Mouse (Mus musculus) heart, embryonic 10.5 days (tissue): ENCODE measurements at regions not wholly inside any gene's neighbourhood (a gene's known extent, or its start where the extent isn't known, plus 50 kb on each side); places are given as distances from the start of the nearest gene placed in this dataset.

Experiments used
- DNase-seq: peaks from one replicate; pipeline ENCODE4 v3.0.0-alpha.2; 2017; ENCODE audit warnings: low spot score
- H3K27ac ChIP-seq: fragments of 300-500 bp; sonication (generic); 2 replicates; pipeline ENCODE4 v1.5.1; 2016; ENCODE audit warnings: mild to moderate bottlenecking
- H3K27me3 ChIP-seq: fragments of 300-500 bp; sonication (generic); 2 replicates; pipeline ENCODE4 v1.6.1; 2016; ENCODE audit warnings: mild to moderate bottlenecking; ENCODE audit not compliant: poor library complexity, insufficient read depth, severe bottlenecking
- H3K36me3 ChIP-seq: fragments of 300-500 bp; sonication (generic); 2 replicates; pipeline ENCODE4 v1.6.1; 2016; ENCODE audit warnings: mild to moderate bottlenecking, moderate library complexity
- H3K4me1 ChIP-seq: fragments of 300-500 bp; sonication (generic); 2 replicates; pipeline ENCODE4 v1.6.1; 2016; ENCODE audit warnings: mild to moderate bottlenecking
- H3K4me3 ChIP-seq: fragments of 300-500 bp; sonication (generic); 2 replicates; pipeline ENCODE4 v1.5.1; 2016; ENCODE audit warnings: mild to moderate bottlenecking, moderate library complexity
- H3K9me3 ChIP-seq: fragments of 300-500 bp; sonication (generic); 2 replicates; pipeline ENCODE4 v1.6.1; 2016; ENCODE audit warnings: mild to moderate bottlenecking, moderate library complexity
- WGBS: fragments of 180-500 bp; shearing (Covaris S2); methylation state at CpG from one replicate; pipeline ENCODE4 v1.1.7; 2016; 5-methylcytosine and 5-hydroxymethylcytosine counted together

DNA sequence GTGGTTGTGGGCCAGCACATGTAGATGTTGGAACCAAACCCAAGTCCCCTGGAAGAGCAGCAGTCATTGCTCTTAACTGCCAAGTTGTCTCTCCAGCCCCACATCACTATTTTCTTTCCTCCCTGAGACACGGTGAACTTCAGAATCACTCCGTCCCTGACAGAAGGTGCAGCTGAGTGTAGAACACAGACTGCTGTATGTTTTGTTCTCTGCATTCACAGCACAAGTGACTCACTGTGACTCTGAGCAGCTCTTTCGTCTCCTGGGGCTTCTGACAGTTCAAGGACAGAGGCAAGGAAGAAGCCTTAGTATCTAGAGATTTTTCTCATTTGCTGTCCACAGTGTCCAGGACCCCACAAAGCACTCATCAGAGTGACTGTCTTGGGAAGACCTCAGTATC lies 227.6 kb downstream of the Bcl2l11 start:
- WGBS = 67% methylated on average over 3 of the region's 3 CpGs
- Histone ChIP-seq H3K4me3 (no peak overlapping the region), H3K9me3 (no peaks in the 10 kb centered on the region), H3K4me1 (no peaks in the 10 kb centered on the region), H3K27me3 (no peaks in the 10 kb centered on the region), H3K36me3 (no peaks in the 10 kb centered on the region), H3K27ac (no peak overlapping the region)
- DNase-seq = no peak

DNA sequence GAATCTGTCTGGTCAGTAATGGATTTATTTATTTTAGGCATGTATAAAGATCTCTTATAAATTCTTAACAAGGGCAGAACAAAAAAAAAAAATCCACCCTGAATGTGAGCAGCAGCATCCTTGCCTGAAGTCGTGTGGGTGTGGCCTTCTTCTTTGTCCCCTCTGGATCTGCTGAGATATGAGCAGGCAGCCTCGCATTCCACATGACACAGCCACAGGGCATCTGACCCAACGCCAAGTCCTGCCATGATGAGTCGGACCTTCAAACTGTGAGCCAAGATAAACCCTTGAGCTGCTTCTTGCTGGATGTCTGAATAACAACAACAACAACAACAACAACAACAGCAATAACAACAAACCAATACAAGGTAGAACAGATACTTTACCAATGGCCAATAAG lies 230.5 kb downstream of the Bcl2l11 start:
- no peak overlapping the region for H3K27ac ChIP-seq
- WGBS = 74% methylated on average over 4 of the region's 4 CpGs
- peaks cover 17% of the 10 kb centered on the region for H3K4me1 ChIP-seq
- H3K36me3 ChIP-seq = no peaks in the 10 kb centered on the region
- no peaks in the 10 kb centered on the region for H3K9me3 ChIP-seq
- DNase-seq = no peak
- no peak overlapping the region for H3K4me3 ChIP-seq
- peaks cover 4% of the 10 kb centered on the region; the same call in 1 of the 2 replicates for H3K27me3 ChIP-seq

DNA sequence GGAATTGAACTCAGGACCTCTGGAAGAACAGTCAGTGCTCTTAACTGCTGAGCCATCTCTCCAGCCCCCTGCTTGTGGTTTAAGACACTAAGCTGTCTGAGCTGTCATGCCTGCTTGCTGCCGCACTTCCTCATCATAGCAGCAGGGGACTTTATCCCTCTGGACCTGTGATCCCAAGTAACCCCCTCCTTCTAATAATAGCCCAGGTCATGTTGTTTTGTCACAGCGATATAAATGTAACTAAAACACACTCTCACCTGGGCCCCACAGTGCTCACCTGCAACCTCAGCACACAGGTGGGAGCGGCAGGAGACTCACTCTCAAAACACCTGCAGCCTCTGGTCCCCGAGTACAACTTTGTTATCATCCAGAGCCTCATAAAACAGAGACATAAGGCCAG lies 231.9 kb upstream of the Spdye4c start:
- DNase-seq = no peak
- Histone ChIP-seq H3K27ac (no peak overlapping the region), H3K9me3 (no peaks in the 10 kb centered on the region), H3K27me3 (peaks cover 4% of the 10 kb centered on the region; the same call in 1 of the 2 replicates), H3K36me3 (no peaks in the 10 kb centered on the region), H3K4me1 (peaks cover 27% of the 10 kb centered on the region), H3K4me3 (no peak overlapping the region)
- WGBS = 72% methylated on average over 4 of the region's 4 CpGs

DNA sequence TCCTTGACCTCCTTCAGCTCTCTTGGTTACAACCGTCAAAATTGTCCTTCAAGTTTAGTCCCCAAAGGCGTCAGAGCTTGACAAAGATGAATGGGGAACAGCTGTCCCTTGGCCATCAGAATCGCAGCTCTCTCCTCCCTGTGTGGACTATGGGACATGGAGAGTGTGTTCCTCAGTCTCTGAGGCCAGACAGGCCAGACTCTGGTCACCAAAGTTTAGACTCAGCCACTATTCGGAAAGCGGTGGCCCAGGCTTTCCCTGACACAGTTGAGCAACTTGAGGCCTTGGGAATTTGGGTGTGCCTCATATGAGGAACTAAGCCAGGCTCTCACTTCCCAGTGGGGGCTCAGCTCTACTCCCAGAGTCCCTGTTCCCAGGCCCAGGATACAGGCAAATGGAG lies 230.5 kb upstream of the Spdye4c start:
- Histone ChIP-seq H3K4me3 (no peak overlapping the region), H3K36me3 (no peaks in the 10 kb centered on the region), H3K27me3 (peaks cover 4% of the 10 kb centered on the region; the same call in 1 of the 2 replicates), H3K4me1 (peaks cover 41% of the 10 kb centered on the region), H3K9me3 (no peaks in the 10 kb centered on the region), H3K27ac (peak overlapping the region; percentile 29; the same call in 1 of the 2 replicates)
- WGBS = 72% methylated on average over 5 of the region's 5 CpGs
- no peak for DNase-seq

DNA sequence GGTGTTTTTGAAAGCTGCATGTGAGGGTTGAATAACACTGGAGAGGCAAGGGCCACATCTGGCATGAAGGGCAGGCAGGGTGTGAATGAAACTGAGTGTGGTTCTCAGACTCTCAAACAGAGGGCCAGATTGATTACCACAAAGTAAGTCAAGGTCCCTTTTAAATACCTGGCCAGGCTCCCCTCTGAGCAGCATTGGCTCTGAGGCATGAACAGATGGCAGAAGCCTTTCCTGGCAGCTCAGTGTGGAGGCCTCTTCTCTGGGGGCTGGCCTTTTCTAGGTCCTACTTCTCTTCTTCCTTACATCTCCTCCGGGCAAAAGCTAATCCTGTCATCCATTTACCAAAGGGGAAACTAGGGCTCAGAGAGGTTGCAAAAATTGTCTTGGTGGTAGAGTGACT lies 229.6 kb upstream of the Spdye4c start:
- peaks cover 49% of the 10 kb centered on the region for H3K4me1 ChIP-seq
- H3K9me3 ChIP-seq = no peaks in the 10 kb centered on the region
- H3K27me3 ChIP-seq = peaks cover 4% of the 10 kb centered on the region; the same call in 1 of the 2 replicates
- H3K4me3 ChIP-seq = no peak overlapping the region
- no peaks in the 10 kb centered on the region for H3K36me3 ChIP-seq
- DNase-seq = no peak
- peak overlapping the region; percentile 29; the same call in 1 of the 2 replicates for H3K27ac ChIP-seq
- 67% methylated on average over 1 of the region's 1 CpGs for WGBS

DNA sequence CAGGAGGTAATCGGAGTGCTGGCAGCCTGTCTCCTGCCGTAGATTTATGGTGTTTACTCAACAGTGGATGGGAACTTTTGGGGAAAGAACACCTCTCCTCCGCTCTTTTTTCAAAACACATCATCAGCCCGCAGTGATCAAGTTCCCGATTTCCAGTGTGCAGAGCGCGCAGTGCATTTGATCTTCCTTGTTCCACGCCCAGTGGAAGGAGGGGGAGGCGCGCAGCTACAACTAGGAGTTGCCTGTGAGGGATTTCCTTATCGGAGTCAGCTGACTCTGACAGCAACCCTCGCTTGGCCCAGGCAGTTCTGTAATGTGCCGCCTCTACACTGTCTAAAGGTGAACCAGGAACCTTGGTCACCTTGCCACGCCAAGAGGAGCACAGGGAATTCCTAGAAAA lies 226.8 kb upstream of the Spdye4c start:
- peaks cover 62% of the 10 kb centered on the region for H3K4me1 ChIP-seq
- peak overlapping the region; percentile 32 for H3K4me3 ChIP-seq
- peaks cover 4% of the 10 kb centered on the region; the same call in 1 of the 2 replicates for H3K27me3 ChIP-seq
- 47% methylated on average over 14 of the region's 14 CpGs for WGBS
- DNase-seq = peak; percentile 86
- H3K27ac ChIP-seq = peak overlapping the region; percentile 68
- H3K36me3 ChIP-seq = no peaks in the 10 kb centered on the region
- H3K9me3 ChIP-seq = no peaks in the 10 kb centered on the region

DNA sequence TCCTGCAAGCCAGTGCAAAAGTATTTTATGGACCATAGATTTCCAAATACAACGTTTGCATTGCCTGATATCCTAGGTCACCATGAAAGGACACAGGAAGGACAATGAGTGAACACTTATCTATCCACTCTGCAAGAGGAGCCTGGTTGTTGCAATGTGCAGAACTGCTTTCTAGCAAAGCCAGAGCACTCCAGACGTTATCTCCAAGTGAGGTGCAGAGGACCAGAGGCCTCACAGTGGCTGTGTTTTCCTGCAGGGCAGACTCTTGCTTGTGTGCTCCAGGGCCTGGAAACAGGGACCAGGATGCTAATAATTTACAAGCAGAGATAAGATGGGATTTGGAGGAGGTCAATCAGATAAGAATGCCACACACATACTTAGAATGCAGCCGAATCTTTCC lies 226.0 kb upstream of the Spdye4c start:
- Histone ChIP-seq H3K4me3 (no peak overlapping the region), H3K9me3 (no peaks in the 10 kb centered on the region), H3K4me1 (peaks cover 59% of the 10 kb centered on the region), H3K36me3 (no peaks in the 10 kb centered on the region), H3K27me3 (peaks cover 4% of the 10 kb centered on the region; the same call in 1 of the 2 replicates), H3K27ac (peak overlapping the region; percentile 68)
- WGBS = 12% methylated on average over 3 of the region's 3 CpGs
- no peak for DNase-seq

DNA sequence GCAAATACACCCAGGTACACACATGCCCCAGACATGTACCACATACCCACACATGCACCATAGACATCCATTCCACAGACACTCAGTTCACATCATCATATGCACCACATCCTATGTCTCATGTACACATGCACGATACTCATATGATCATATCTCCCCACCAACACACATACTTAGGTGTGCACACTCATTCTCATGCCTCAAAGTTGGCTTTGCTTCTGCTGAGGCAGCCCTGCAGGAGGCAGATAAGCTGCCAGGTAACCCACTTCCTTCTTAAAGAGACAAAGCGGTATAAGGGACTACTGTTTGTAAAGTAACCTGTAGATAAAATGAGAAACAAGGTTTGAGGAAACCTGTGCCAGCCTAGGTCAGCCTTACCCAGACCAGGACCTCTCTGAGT lies 225.2 kb upstream of the Spdye4c start:
- Histone ChIP-seq H3K27ac (0 out of 2 replicates have a peak overlapping the region, but pooled peaks have one; percentile 17), H3K27me3 (peaks cover 4% of the 10 kb centered on the region; the same call in 1 of the 2 replicates), H3K4me3 (no peak overlapping the region), H3K4me1 (peaks cover 57% of the 10 kb centered on the region), H3K36me3 (no peaks in the 10 kb centered on the region), H3K9me3 (no peaks in the 10 kb centered on the region)
- 94% methylated on average over 2 of the region's 2 CpGs for WGBS
- DNase-seq = no peak

DNA sequence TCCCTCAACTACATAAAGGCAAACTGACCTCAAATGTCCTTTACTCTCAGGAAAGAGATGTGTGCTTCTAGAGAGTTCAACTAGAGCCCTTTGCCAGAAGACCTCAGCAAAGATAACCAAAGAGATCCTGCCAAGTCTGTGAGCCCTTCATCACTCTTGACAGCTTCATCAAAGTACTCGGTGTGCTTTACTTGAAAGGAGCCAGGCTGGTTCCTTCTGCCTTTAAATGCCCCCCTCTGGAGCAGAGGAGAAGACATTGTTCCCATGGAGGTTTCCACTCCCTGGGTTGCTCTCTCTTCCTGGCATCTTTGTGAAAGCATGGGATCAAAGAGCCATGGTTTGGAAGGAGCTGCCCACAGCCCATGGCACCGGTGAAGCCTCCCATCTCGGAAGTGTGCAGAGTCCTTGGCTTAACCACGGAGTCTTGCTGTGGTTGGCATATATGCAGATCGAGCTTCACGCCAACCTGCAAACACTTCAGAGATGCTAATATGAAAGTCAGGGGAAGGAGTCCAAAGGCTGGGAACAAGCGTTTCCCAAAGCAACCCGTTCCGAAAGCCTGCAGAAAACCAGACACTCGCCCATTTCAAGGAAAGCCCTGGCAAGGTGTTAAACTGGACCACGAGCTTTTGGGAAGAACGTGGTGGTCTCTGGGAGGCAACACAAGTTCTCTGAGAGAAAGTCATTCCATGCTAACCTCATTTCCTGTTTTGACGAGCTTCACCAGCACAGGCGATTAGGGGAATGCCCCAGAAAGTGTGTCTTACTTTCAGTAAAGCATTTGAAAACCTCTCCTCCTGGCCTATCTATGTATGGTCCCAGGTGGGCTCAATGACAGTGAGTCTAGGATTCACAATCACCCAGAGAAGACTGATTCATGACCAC lies 223.5 kb upstream of the Spdye4c start:
- Histone ChIP-seq H3K27ac (no peak overlapping the region), H3K4me1 (peaks cover 61% of the 10 kb centered on the region), H3K36me3 (no peaks in the 10 kb centered on the region), H3K9me3 (no peaks in the 10 kb centered on the region), H3K4me3 (no peak overlapping the region), H3K27me3 (no peaks in the 10 kb centered on the region)
- DNase-seq = no peak
- 80% methylated on average over 14 of the region's 14 CpGs for WGBS

DNA sequence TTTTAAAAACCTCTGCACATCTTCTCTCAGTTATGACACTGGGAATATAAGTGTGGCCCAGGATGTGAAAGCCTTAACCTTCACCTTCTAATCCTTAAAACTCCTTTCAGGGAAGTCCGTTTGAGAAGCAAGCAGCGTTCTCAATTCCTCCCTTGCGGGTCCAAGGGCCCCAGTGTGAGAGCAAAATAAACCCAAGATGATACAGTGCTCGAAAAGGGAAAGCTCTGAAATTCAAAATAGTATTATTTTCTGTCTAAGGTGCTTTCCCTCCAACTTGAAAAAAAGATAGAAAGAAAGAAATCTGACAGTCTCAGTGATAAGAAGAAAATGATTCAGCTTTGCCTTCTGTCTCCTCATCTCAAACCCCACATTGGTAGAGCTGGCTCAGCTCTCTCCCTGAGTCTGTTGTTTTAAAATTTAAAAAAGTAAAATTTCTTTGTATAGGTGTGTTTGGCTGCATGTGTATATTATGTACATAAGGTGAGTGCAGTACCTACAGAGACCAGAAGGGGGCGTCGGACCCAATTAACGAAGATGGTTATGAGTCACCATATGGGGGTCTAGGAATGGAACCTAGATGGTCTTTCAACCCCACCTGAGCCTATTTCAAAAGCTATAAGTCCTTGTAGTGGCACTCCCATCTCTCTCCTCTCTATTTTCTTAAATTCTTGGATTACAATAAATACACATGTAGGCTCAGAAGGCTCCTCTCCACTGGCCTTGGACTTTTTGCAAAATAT lies 222.3 kb upstream of the Spdye4c start:
- DNase-seq = no peak
- Histone ChIP-seq H3K27me3 (no peaks in the 10 kb centered on the region), H3K4me1 (peaks cover 64% of the 10 kb centered on the region), H3K4me3 (no peak overlapping the region), H3K36me3 (no peaks in the 10 kb centered on the region), H3K27ac (no peak overlapping the region), H3K9me3 (no peaks in the 10 kb centered on the region)
- 69% methylated on average over 7 of the region's 7 CpGs for WGBS

DNA sequence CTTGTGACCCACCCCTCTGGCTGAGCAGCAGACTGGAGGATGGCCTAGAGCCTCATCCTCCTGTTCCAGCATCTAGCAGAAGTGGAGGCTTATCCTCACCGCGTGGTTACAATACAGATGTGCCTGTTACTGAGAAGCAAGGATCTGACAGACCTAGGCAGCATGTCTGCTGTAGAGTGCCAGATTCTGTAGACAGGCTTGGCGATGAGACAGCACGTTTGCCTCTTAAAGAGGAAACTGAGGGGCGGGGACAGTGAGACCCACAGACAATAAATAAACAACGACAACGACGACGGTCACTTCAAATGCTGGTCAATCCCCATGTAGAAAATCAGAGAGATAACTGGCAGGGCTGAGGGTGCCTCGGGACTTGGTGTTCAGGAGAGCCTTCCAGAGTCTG lies 220.2 kb upstream of the Spdye4c start:
- DNase-seq = no peak

DNA sequence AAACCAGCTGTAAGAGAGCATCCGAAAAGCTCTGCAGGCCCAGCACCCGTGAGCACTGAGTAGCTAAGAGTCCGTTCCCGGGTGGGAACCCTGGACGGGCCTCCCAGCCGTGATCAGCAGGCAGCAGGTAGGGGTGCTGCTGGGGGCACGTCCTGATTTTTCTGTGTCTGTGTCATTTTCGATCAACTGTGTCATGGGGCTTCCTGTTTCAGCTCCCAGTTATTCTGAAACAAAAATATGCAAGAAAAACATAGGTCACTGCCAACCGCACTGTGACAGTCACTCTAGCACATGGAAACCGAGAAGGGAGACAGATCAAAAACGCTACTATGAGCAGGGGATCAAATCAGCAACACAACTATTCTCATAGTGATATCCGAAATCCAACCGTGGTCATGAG lies 218.8 kb upstream of the Spdye4c start:
- H3K4me1 ChIP-seq = peaks cover 36% of the 10 kb centered on the region
- no peaks in the 10 kb centered on the region for H3K36me3 ChIP-seq
- no peak for DNase-seq
- no peak overlapping the region for H3K4me3 ChIP-seq
- WGBS = 87% methylated on average over 13 of the region's 13 CpGs
- no peaks in the 10 kb centered on the region for H3K27me3 ChIP-seq
- H3K9me3 ChIP-seq = no peaks in the 10 kb centered on the region
- no peak overlapping the region for H3K27ac ChIP-seq

More for the DNA sequence above, 220.2 kb upstream of the Spdye4c start:
- H3K4me1 ChIP-seq = peaks cover 46% of the 10 kb centered on the region
- no peak overlapping the region for H3K4me3 ChIP-seq
- no peaks in the 10 kb centered on the region for H3K36me3 ChIP-seq
- H3K27me3 ChIP-seq = no peaks in the 10 kb centered on the region
- H3K27ac ChIP-seq = no peak overlapping the region
- H3K9me3 ChIP-seq = no peaks in the 10 kb centered on the region
- WGBS = 42% methylated on average over 10 of the region's 10 CpGs
